Mouse (Mus musculus): ENCODE data around the gene Ust. TPM values are rescaled to one million over a fixed set of nuclear protein-coding genes. Genes with fewer than 3 reads are reported as not detected.

The Ust gene
- polyA plus RNA-seq, 1 experiment from 2014 or later = 5.7 TPM

DNA sequence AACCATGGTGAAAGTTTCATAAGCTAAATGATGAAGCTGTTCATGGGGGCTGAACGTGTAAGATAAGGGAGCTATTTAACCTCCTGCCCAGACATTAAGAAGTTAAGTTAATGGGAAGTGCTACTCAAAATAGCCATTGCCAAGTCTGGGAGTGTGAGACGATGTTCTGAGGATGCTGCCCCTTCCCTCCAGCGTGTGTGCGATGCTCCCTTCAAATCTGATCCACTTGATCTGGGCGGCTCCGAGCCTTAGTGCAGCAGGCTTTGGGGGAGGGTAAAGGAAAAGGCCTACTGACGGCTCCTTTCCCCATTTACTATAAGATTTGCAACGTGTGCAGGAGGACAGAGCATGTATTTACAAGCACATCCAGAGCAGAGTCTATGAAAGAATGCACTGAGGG, 301.7 kb downstream of the Ust start:
- H3K4me3 ChIP-seq (replicated peaks) = no peak overlapping the region
- H3K9me3 ChIP-seq = no peaks in the 10 kb centered on the region
- no peak overlapping the region for H3K4me2 ChIP-seq
- 34% methylated on average over 8 of the region's 8 CpGs for WGBS
- H3K9ac ChIP-seq (replicated peaks) = no peak overlapping the region
- no peak overlapping the region for H3K27ac ChIP-seq
- peaks cover 13% of the 10 kb centered on the region for H3K27me3 ChIP-seq
- no peak for ATAC-seq (ENCODE audit: insufficient number of reproducible peaks, insufficient read depth, low FRiP score, low TSS enrichment, low read depth)
- H3K4me1 ChIP-seq (replicated peaks) = peaks cover 32% of the 10 kb centered on the region
- no peaks in the 10 kb centered on the region for H3K36me3 ChIP-seq

DNA sequence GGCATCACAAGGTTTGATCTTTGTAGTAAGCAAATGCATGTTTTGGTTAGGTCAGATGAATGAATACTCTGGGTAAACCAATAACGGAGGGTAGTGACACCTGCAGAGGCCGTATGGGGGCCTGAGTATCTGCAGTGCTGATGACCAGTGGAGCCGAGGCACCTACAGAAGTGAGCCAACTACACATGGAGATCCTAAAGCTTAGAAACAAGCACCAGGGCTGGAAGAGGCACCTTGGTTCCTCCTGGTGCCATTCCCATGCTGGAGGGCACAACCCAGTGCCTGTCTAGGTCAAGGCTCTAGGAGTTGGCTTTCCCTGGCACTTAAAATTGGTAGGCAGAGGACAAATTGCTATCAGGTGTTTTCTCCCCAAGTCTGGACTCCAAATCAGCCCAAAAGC, 303.4 kb downstream of the Ust start:
- ATAC-seq (ENCODE audit: insufficient number of reproducible peaks, insufficient read depth, low FRiP score, low TSS enrichment, low read depth) = no peak
- no peak overlapping the region for H3K4me2 ChIP-seq
- no peak overlapping the region for H3K9ac ChIP-seq (replicated peaks)
- H3K27ac ChIP-seq = no peak overlapping the region
- no peaks in the 10 kb centered on the region for H3K36me3 ChIP-seq
- peaks cover 39% of the 10 kb centered on the region for H3K4me1 ChIP-seq (replicated peaks)
- H3K4me3 ChIP-seq (replicated peaks) = no peak overlapping the region
- H3K27me3 ChIP-seq = peaks cover 11% of the 10 kb centered on the region; the same call in 1 of the 2 replicates
- H3K9me3 ChIP-seq = no peaks in the 10 kb centered on the region
- WGBS = 88% methylated on average over 3 of the region's 3 CpGs

DNA sequence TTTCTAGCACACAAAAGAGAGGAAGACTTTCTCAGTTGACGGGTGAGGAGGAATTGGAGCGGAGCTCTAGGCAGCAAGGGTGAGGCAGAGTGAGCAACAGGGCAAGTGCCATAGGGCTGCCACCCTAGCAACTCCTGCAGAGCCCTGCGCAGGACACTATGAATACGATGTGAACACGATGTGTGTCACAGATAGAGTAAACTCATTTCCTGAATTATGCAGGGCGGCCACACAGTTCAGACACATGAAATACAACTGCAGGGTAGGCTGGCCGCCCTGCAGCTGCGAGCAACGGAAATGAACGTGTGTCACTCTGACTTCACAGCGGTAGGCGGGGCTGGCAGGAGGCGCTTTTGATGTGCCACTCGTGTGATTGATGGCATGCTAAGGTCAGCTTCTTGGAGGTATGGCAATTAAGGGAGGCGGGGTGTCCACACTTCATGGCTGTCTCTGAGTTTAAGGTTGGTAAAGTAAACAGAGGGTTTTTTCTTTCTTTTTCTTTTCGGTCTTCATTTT, 304.7 kb downstream of the Ust start:
- no peak; the same call in 1 of the 2 replicates for ATAC-seq (ENCODE audit: insufficient number of reproducible peaks, insufficient read depth, low FRiP score, low TSS enrichment, low read depth)
- peak overlapping the region; percentile 86 for H3K27ac ChIP-seq
- no peaks in the 10 kb centered on the region for H3K36me3 ChIP-seq
- peaks cover 8% of the 10 kb centered on the region; the same call in 1 of the 2 replicates for H3K27me3 ChIP-seq
- peaks cover 40% of the 10 kb centered on the region for H3K4me1 ChIP-seq (replicated peaks)
- H3K4me3 ChIP-seq (replicated peaks) = no peak overlapping the region
- H3K9ac ChIP-seq (replicated peaks) = no peak overlapping the region
- 7% methylated on average over 16 of the region's 16 CpGs for WGBS
- peak overlapping the region; percentile 44 for H3K4me2 ChIP-seq
- H3K9me3 ChIP-seq = no peaks in the 10 kb centered on the region

DNA sequence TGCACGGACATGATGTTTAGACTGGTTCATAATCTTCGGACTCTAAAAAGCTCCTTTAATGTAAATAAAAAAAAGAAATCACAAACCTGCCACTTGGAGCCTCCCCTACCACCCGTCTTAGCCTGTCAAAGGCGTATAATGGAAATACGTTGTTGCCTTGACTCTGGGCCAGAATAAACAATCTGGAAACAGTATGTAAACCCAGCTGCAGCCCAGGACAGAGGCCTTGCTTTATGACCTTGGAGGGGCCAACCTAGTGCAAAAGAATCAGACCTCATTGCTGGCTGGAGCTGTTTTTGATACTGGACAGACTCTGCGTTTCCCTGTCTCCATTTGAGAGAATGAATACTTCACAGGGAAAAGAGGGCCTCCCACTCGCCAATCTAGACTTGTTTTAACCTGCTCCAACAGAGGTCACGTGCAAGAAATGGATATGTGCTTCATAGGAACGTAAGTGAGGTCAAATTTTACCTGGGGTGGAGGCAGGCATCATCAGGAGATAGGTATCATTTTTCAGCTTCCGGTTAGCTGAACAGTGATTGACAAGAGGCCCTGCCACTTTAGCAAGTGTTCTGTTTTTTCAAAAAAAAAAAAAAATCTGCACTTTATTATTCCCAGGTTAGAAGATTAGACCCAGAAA, 305.2 kb downstream of the Ust start:
- Histone ChIP-seq H3K27me3 (peaks cover 8% of the 10 kb centered on the region; the same call in 1 of the 2 replicates), H3K9me3 (no peaks in the 10 kb centered on the region), H3K4me1 (replicated peaks) (peaks cover 40% of the 10 kb centered on the region), H3K36me3 (no peaks in the 10 kb centered on the region), H3K9ac (replicated peaks) (no peak overlapping the region), H3K4me2 (peak overlapping the region; percentile 44), H3K27ac (peak overlapping the region; percentile 86), H3K4me3 (replicated peaks) (no peak overlapping the region)
- peak; percentile 18; the same call in 1 of the 2 replicates for ATAC-seq (ENCODE audit: insufficient number of reproducible peaks, insufficient read depth, low FRiP score, low TSS enrichment, low read depth)
- 29% methylated on average over 10 of the region's 10 CpGs for WGBS

DNA sequence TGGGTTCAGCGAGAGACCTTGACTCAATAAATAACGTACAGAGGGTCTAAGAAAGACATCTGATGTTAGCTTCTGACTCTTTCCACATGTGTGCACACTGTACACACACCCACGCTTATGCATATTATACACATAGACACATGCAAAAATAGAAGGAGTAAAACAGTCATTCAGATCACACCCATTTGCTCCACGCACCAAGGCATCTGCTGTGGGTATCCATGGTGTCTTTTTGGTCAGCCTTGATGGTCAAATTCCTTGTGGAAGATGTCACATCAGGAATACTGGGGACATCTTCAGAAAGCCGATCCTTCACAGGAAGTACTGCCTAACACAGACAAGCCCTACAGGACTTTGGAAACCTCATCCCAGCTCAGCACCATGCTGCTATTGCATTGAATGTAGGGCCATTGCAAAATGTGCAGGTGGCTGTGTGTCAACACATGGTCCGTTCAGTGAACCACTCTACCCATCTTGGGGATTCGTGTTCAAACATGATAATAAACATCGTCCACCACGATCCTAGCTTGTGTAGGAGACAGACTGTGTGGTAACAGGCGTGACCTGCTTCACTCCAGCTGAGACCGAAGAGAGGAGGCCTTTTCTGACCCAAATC, 305.9 kb downstream of the Ust start:
- Histone ChIP-seq H3K4me1 (replicated peaks) (peaks cover 40% of the 10 kb centered on the region), H3K27ac (peak overlapping the region; percentile 86; the same call in 1 of the 2 replicates), H3K4me2 (no peak overlapping the region), H3K9ac (replicated peaks) (no peak overlapping the region), H3K27me3 (peaks cover 8% of the 10 kb centered on the region; the same call in 1 of the 2 replicates), H3K9me3 (no peaks in the 10 kb centered on the region), H3K36me3 (no peaks in the 10 kb centered on the region), H3K4me3 (replicated peaks) (no peak overlapping the region)
- WGBS = 77% methylated on average over 11 of the region's 11 CpGs
- ATAC-seq (ENCODE audit: insufficient number of reproducible peaks, insufficient read depth, low FRiP score, low TSS enrichment, low read depth) = no peak

DNA sequence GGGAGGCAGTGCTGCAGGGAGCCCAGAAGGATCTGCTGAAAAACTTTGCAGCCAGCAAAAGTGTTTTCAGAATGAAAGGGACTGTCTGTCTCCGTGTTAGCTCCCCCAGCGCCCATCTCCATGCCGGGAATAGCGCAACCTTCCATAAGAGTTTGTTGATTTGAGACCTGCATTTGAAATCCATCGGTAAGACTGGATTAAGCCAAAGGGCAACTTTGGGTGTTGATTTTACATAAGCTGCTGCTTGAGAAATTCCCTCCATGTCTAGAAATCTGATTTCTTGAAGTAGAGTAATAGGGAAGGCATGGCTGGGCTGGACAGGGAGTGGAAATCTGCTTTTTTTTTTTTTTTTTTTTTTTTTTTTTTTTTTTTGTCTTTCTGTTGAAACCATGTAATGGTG, 306.9 kb downstream of the Ust start:
- no peak for ATAC-seq (ENCODE audit: insufficient number of reproducible peaks, insufficient read depth, low FRiP score, low TSS enrichment, low read depth)
- 88% methylated on average over 5 of the region's 5 CpGs for WGBS
- H3K4me2 ChIP-seq = no peak overlapping the region
- no peaks in the 10 kb centered on the region for H3K9me3 ChIP-seq
- H3K9ac ChIP-seq (replicated peaks) = no peak overlapping the region
- H3K27ac ChIP-seq = peak overlapping the region; percentile 74; the same call in 1 of the 2 replicates
- H3K27me3 ChIP-seq = peaks cover 5% of the 10 kb centered on the region; the same call in 1 of the 2 replicates
- no peaks in the 10 kb centered on the region for H3K36me3 ChIP-seq
- no peak overlapping the region for H3K4me3 ChIP-seq (replicated peaks)
- peaks cover 38% of the 10 kb centered on the region for H3K4me1 ChIP-seq (replicated peaks)

DNA sequence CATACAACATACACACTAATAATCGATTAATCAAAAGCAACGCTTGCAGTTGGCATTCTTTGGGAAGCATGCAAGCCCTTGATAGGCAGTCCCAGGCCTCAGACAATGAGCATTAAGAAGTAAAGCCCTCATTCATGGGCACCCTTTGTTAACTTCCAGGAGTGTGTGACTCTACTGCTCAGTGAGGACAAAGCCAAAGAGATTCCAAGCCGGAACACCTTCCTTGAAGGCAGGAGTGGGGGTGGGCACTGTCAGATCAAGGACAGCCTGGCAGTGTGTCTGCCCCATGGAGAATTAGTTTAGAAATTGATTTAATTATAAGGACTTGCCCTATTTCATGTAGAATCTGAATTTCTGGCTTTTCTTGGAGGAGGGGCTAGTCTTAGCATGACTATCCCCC, 308.3 kb downstream of the Ust start:
- no peak overlapping the region for H3K4me3 ChIP-seq (replicated peaks)
- 85% methylated on average over 3 of the region's 3 CpGs for WGBS
- H3K4me2 ChIP-seq = no peak overlapping the region
- no peak for ATAC-seq (ENCODE audit: insufficient number of reproducible peaks, insufficient read depth, low FRiP score, low TSS enrichment, low read depth)
- peaks cover 4% of the 10 kb centered on the region; the same call in 1 of the 2 replicates for H3K27me3 ChIP-seq
- no peaks in the 10 kb centered on the region for H3K9me3 ChIP-seq
- no peak overlapping the region for H3K9ac ChIP-seq (replicated peaks)
- peak overlapping the region; percentile 74 for H3K27ac ChIP-seq
- H3K4me1 ChIP-seq (replicated peaks) = peaks cover 38% of the 10 kb centered on the region
- H3K36me3 ChIP-seq = no peaks in the 10 kb centered on the region

DNA sequence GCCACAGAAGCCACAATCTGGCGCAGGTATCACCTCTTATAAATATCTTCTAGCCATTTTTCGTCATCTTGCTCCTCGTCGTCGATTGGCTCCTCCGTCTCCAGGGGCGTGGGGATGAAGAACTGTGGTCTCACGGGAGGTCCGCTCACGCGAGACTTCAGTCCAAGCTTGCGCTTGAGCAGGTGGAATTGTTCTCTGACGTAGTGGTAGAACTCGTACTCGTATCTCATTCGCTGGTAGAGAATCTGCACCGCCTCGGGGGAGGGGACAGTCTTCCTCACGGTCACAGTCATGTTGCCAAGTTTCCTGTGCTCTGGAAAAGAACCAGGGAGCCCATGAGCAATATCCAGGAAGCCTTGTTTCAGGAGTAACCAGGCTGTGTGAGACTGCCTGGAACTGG, 311.3 kb downstream of the Ust start:
- Histone ChIP-seq H3K9ac (replicated peaks) (no peak overlapping the region), H3K27me3 (no peaks in the 10 kb centered on the region), H3K27ac (no peak overlapping the region), H3K4me3 (replicated peaks) (no peak overlapping the region), H3K4me1 (replicated peaks) (peaks cover 15% of the 10 kb centered on the region), H3K9me3 (no peaks in the 10 kb centered on the region), H3K36me3 (no peaks in the 10 kb centered on the region), H3K4me2 (no peak overlapping the region)
- WGBS = 97% methylated on average over 19 of the region's 19 CpGs
- ATAC-seq (ENCODE audit: insufficient number of reproducible peaks, insufficient read depth, low FRiP score, low TSS enrichment, low read depth) = no peak

DNA sequence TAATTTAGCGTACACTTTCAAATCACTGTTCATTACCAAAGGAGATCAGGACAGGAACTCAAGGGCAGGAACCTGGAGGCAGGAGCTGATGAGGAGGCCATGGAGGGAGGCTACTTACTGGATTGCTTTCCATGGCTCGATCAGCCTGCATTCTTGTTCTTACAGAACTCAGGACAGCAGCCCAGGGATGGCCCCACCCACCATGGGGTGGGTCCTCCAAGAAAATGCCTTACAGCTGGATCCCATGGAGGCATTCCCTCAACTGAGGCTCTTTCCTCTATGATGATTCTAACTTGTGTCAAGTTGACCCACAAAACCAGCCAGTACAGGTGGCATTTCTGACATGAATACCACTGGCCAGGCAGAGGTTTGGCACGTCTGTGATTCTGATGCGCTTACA, 314.9 kb downstream of the Ust start:
- no peak overlapping the region for H3K9ac ChIP-seq (replicated peaks)
- WGBS = 77% methylated on average over 4 of the region's 4 CpGs
- H3K9me3 ChIP-seq = no peaks in the 10 kb centered on the region
- no peak overlapping the region for H3K27ac ChIP-seq
- ATAC-seq (ENCODE audit: insufficient number of reproducible peaks, insufficient read depth, low FRiP score, low TSS enrichment, low read depth) = no peak
- no peak overlapping the region for H3K4me2 ChIP-seq
- no peaks in the 10 kb centered on the region for H3K27me3 ChIP-seq
- no peak overlapping the region for H3K4me3 ChIP-seq (replicated peaks)
- no peaks in the 10 kb centered on the region for H3K36me3 ChIP-seq
- H3K4me1 ChIP-seq (replicated peaks) = no peaks in the 10 kb centered on the region

DNA sequence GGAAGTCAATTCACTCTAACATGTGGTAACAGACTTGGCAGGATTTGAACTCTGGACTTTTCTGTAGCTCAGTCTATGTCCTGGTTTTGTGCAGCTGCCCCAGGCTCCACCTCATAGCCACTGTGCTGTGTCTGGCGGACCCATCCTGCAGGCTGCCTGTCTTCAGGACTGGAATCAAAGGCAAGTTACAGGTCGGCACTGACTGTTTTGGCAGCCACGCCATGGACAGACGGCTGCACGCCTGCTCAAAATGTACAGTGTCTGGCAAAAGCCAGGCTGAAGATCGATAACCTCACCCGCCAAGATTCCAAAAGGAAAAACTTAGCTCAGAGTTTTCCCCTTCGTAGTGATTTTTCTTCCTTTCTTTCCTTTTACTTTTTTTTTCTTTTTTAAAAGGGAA, 318.8 kb downstream of the Ust start:
- Histone ChIP-seq H3K4me2 (no peak overlapping the region), H3K36me3 (no peaks in the 10 kb centered on the region), H3K27ac (no peak overlapping the region), H3K4me1 (replicated peaks) (0 out of 2 replicates have a peak, but pooled peaks cover 8% of the 10 kb centered on the region), H3K27me3 (no peaks in the 10 kb centered on the region), H3K9me3 (no peaks in the 10 kb centered on the region), H3K4me3 (replicated peaks) (no peak overlapping the region), H3K9ac (replicated peaks) (no peak overlapping the region)
- ATAC-seq (ENCODE audit: insufficient number of reproducible peaks, insufficient read depth, low FRiP score, low TSS enrichment, low read depth) = no peak
- WGBS = 87% methylated on average over 8 of the region's 8 CpGs

DNA sequence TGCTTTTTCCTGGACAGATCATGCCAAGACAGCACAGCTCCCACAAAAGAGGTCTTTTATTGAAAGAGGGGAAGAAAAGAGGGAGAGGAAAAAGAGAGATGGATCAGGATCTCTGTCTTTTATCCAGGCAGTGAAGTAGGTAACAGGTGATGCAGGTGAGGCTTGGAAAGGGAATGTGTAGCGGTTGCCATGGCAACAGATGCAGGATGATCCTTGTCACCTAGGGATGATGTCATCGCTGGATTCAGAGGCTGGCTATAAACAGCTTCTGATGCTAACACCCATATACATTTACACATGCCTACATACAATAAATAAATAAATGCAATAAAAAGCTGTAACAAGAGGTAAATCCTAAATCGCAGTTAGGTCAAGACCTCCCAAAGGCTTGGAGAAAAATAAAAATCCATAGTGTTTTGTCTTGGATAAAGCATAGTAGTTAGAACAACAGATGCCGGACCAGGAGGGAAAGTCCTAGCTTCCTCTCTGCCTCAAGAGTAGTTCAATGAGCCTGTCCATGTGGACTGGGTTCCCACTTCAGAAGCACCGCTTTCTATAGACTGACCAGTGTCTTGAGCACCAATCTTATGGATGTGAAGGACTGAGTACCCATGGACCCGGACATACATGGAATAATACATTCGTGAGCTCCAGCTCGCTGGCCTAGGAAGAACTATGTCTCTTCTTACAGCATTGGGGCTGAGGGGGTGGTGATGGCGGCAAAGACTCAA, 319.4 kb downstream of the Ust start:
- 93% methylated on average over 9 of the region's 9 CpGs for WGBS
- Histone ChIP-seq H3K4me2 (no peak overlapping the region), H3K4me1 (replicated peaks) (0 out of 2 replicates have a peak, but pooled peaks cover 8% of the 10 kb centered on the region), H3K27me3 (no peaks in the 10 kb centered on the region), H3K4me3 (replicated peaks) (no peak overlapping the region), H3K9me3 (no peaks in the 10 kb centered on the region), H3K36me3 (no peaks in the 10 kb centered on the region), H3K9ac (replicated peaks) (no peak overlapping the region), H3K27ac (no peak overlapping the region)
- no peak for ATAC-seq (ENCODE audit: insufficient number of reproducible peaks, insufficient read depth, low FRiP score, low TSS enrichment, low read depth)
